Comparison of ENCODE assay signal across 8 mouse cellular contexts in the genomic region with DNA sequence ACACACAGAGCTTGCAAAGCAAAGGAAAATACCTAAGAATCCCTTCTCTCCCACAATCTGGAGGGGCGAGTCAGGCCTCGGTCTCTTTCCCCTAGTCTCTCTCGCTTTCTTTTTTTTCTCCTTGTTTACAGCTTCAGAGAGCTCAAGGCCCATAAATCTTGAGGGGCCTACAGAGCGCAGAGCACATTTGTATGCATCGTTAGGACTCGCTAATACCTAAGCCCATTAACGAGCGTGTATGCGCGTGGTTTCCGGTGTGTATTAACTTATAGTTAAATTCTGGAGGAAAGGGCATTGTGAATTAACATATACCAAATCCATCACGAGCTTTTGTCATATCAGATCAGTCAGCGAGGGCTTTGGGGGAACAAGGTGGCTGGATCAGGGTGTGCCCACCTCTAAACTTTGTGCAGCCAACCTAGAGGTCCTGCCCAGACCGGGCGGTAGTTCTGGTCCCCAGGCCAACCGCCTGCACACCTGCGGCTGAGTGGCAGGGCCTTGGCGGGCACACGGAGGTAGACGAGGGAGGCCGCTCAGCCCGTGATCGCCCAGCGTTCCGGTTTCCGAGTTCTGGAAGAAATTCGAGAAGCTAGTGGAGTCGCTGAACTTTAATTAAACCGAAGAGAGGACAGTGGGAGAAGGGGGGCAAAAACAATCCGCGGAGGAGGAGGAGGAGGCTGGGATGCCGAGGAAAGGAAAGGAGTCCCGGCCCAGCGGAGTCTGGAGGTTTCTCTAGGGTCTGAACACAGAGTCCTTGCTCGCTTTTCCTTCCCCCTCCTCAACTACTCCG. TPM values are rescaled to one million over a fixed set of nuclear protein-coding genes. Genes with fewer than 3 reads are reported as not detected.
DNase-seq lines count a peak whose midpoint lies in the region; ATAC-seq and TF ChIP-seq lines count a peak whose summit lies in the region.

No protein-coding gene starts in this region.

- 1% methylated on average over 36 of the region's 36 CpGs for WGBS in midbrain, embryonic 11.5 days
- WGBS in midbrain, embryonic 15.5 days = under 1% methylated on average over 36 of the region's 36 CpGs
- 3% methylated on average over 36 of the region's 36 CpGs for WGBS in kidney, embryonic 15.5 days

- intact Hi-C loops in gastrocnemius, adult 2 months (cut with DNase I) = no loop called here
- intact Hi-C loops in left cerebral cortex, postnatal 14 days (cut with DNase I) = loop anchor here (5.0 kb wide), 1 partner anchor 33 kb away; no protein-coding TSS in a partner anchor

- H3K9ac ChIP-seq in midbrain, embryonic 11.5 days (ENCODE audit: low read length) = no peak overlapping the region
- no peak overlapping the region for H3K9ac ChIP-seq in midbrain, embryonic 15.5 days
- peak overlapping the region; percentile 56 for H3K9ac ChIP-seq in kidney, embryonic 15.5 days

- DNase-seq in midbrain, embryonic 11.5 days (ENCODE audit: low spot score, missing footprints) = peak; percentile 97
- DNase-seq in gastrocnemius, adult 2 months = peak; percentile 78
- DNase-seq in ovary, postnatal 14 days (ENCODE audit: low spot score) = peak; percentile 37
- DNase-seq in left cerebral cortex, postnatal 14 days (ENCODE audit: low spot score in 2 of 2) = no peak
- DNase-seq in frontal cortex, adult 2 months (ENCODE audit: extremely low spot score in 1 of 2, low spot score in 1 of 2) = no peak

- no peak overlapping the region for H3K4me2 ChIP-seq in midbrain, embryonic 11.5 days
- no peak overlapping the region for H3K4me2 ChIP-seq in midbrain, embryonic 15.5 days
- H3K4me2 ChIP-seq in kidney, embryonic 15.5 days = peak overlapping the region; percentile 64

- H3K4me1 ChIP-seq in midbrain, embryonic 11.5 days (ENCODE audit: control insufficient read depth, insufficient read depth, low read length) = 0 out of 2 replicates have a peak, but pooled peaks cover 2% of the 10 kb centered on the region
- H3K4me1 ChIP-seq in midbrain, embryonic 15.5 days = no peaks in the 10 kb centered on the region
- peaks cover 79% of the 10 kb centered on the region for H3K4me1 ChIP-seq in kidney, embryonic 15.5 days

- no peak overlapping the region for H3K27ac ChIP-seq in midbrain, embryonic 11.5 days (ENCODE audit: low read depth, low read length)
- no peak overlapping the region for H3K27ac ChIP-seq in midbrain, embryonic 15.5 days
- H3K27ac ChIP-seq in gastrocnemius, adult 2 months = peak overlapping the region; percentile 76
- H3K27ac ChIP-seq in kidney, embryonic 15.5 days = peak overlapping the region; percentile 96

- ATAC-seq in midbrain, embryonic 11.5 days (ENCODE audit: low FRiP score) = no peak
- no peak for ATAC-seq in midbrain, embryonic 15.5 days (replicated peaks)
- peak; percentile 91 for ATAC-seq in kidney, embryonic 15.5 days (replicated peaks; ENCODE audit: low FRiP score)
- no peak for ATAC-seq in granulocyte monocyte progenitor cell, adult 5-6 weeks (replicated peaks; ENCODE audit: poor library complexity, severe bottlenecking)

- TF ChIP-seq CTCF in gastrocnemius, adult 2 months (IDR thresholded peaks at IDR 0.05) = no peak

- no peak overlapping the region for H3K4me3 ChIP-seq in midbrain, embryonic 11.5 days (ENCODE audit: low read depth, low read length)
- no peak overlapping the region for H3K4me3 ChIP-seq in midbrain, embryonic 15.5 days
- H3K4me3 ChIP-seq in gastrocnemius, adult 2 months = peak overlapping the region; percentile 65
- H3K4me3 ChIP-seq in kidney, embryonic 15.5 days (replicated peaks) = peak overlapping the region; percentile 41

- peaks cover 94% of the 10 kb centered on the region for H3K27me3 ChIP-seq in midbrain, embryonic 11.5 days (ENCODE audit: control insufficient read depth, insufficient read depth, low read length)
- peaks cover 92% of the 10 kb centered on the region for H3K27me3 ChIP-seq in midbrain, embryonic 15.5 days (replicated peaks)
- H3K27me3 ChIP-seq in kidney, embryonic 15.5 days = peaks cover 3% of the 10 kb centered on the region; the same call in 1 of the 2 replicates

- no peaks in the 10 kb centered on the region for H3K36me3 ChIP-seq in midbrain, embryonic 11.5 days (ENCODE audit: control insufficient read depth, insufficient read depth, low read length)
- no peaks in the 10 kb centered on the region for H3K36me3 ChIP-seq in midbrain, embryonic 15.5 days (replicated peaks)
- no peaks in the 10 kb centered on the region for H3K36me3 ChIP-seq in kidney, embryonic 15.5 days

- no peaks in the 10 kb centered on the region for H3K9me3 ChIP-seq in midbrain, embryonic 11.5 days (ENCODE audit: control insufficient read depth, low read length)
- H3K9me3 ChIP-seq in midbrain, embryonic 15.5 days = no peaks in the 10 kb centered on the region
- no peaks in the 10 kb centered on the region for H3K9me3 ChIP-seq in kidney, embryonic 15.5 days (replicated peaks)

RNA-seq across cellular contexts. Expression of gene Hoxc4, which starts 41.8 kb away (rescaled TPM):
- not detected in 2 replicates for polyA plus RNA-seq in midbrain, embryonic 11.5 days (2014; fragmentation: Nextera tagmentation; extraction: Ambion mirVana)
- polyA plus RNA-seq in midbrain, embryonic 15.5 days (2015; fragmentation: Nextera tagmentation; extraction: Ambion mirVana) = 0.08 TPM in 1 of 2 replicates, not detected in the other
- total RNA-seq in gastrocnemius, adult 2 months (2021) = 1 to 10 TPM; 4.3 to 4.6 TPM
- 7.9 and 10.2 TPM in 2 replicates for polyA plus RNA-seq in kidney, embryonic 15.5 days (2015; fragmentation: Nextera tagmentation; extraction: Ambion mirVana)
- total RNA-seq in granulocyte monocyte progenitor cell, adult 5-6 weeks (2014; fragmentation: Nextera tagmentation) = not detected in 2 replicates
- total RNA-seq in granulocyte monocyte progenitor cell, adult 5-6 weeks (2017) = not detected in 2 replicates
- not detected for total RNA-seq in left cerebral cortex, postnatal 14 days (2021)
- 0.06 TPM in 1 of 2 replicates, not detected in the other for polyA plus RNA-seq in frontal cortex, adult 2 months (2012; rRNA removed)

Comparison
In these comparisons a context has a peak if more than half of its experiments do, and no peak if none do; other contexts are left out.
1. DNase-seq: peak in midbrain, embryonic 11.5 days (single experiment), gastrocnemius, adult 2 months (single experiment) and ovary, postnatal 14 days (single experiment); none in left cerebral cortex, postnatal 14 days (0 of 2) and frontal cortex, adult 2 months (0 of 2).
2. H3K27ac ChIP-seq: peak in gastrocnemius, adult 2 months (single experiment) and kidney, embryonic 15.5 days (single experiment); none in midbrain, embryonic 11.5 days (single experiment) and midbrain, embryonic 15.5 days (single experiment).
3. H3K4me3 ChIP-seq: peak in gastrocnemius, adult 2 months (single experiment) and kidney, embryonic 15.5 days (single experiment); none in midbrain, embryonic 11.5 days (single experiment) and midbrain, embryonic 15.5 days (single experiment).